Mouse (Mus musculus) urinary bladder, adult 18-20 months (tissue): ENCODE measurements around the gene Gm43517.

Experiments used
- DNase-seq, 2 experiments: peaks; one replicate each; pipeline ENCODE4 v3.0.0; 2022; ENCODE audit warnings: low spot score in 2 of 2, mixed read lengths in 2 of 2

The Gm43517 gene

GRCm38 (mm10) chr12:49409833-49410232 lies 24.9 kb downstream of the Gm43517 start:
- DNase-seq: no peak

GRCm38 (mm10) chr12:49417963-49418362 lies 33.0 kb downstream of the Gm43517 start:
- no peak for DNase-seq
